20 mouse cellular contexts compared by ENCODE assay signal in the genomic region with DNA sequence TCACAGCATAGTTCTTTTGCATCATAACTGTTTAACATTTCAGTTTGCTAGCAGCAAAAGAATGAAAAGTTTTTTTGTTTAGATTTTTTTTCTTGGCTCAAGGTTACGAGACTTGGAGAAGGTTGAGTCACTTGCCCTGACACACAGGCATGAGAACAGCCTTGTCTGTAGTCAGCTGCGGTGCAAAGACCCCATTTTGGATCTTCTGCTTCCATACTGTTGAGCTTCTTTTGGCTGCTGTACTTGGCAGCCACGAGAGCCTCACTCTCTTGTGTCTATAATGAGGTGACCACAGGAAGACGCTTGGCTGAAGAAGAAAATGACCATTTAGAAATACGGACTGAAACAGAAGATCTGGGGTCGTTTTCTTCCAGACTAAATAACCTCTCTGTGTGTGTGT.
A peak's percentile ranks its signal among the peaks of the same experiment; 100 is the strongest.
DNase-seq lines count a peak whose midpoint lies in the region; ATAC-seq and TF ChIP-seq lines count a peak whose summit lies in the region.
"Had no signal": no experiment of that assay in that cellular context is flagged by ENCODE, and none has a peak within 500 bp of the region (broad histone marks: within the 10 kb centered on the region; RNA-seq: fewer than 3 reads in every experiment).

No protein-coding gene starts in this region.

- no peak overlapping the region for H3K27ac ChIP-seq in lung, embryonic 14.5 days (ENCODE audit: low read depth)
- no peak overlapping the region; the same call in 1 of the 2 replicates for H3K27ac ChIP-seq in lung, embryonic 16.5 days (ENCODE audit: low read length)
- H3K27ac ChIP-seq: embryonic facial prominence, embryonic 10.5 days; embryonic facial prominence, embryonic 12.5 days; forebrain, embryonic 13.5 days; forebrain, embryonic 15.5 days had no signal

- no peaks in the 10 kb centered on the region for H3K4me1 ChIP-seq in lung, embryonic 14.5 days (ENCODE audit: insufficient read depth)
- H3K4me1 ChIP-seq in lung, embryonic 16.5 days (replicated peaks; ENCODE audit: control insufficient read depth, insufficient read depth, low read length): peaks cover 16% of the 10 kb centered on the region

- no peak overlapping the region for H3K9ac ChIP-seq in lung, embryonic 14.5 days
- H3K9ac ChIP-seq in lung, embryonic 16.5 days (ENCODE audit: low read length): no peak overlapping the region
- H3K9ac ChIP-seq: embryonic facial prominence, embryonic 12.5 days; forebrain, embryonic 13.5 days; forebrain, embryonic 15.5 days; forebrain, postnatal 0 days had no signal

- H3K4me3 ChIP-seq in lung, embryonic 14.5 days (ENCODE audit: low read depth, low read length): no peak overlapping the region
- no peak overlapping the region for H3K4me3 ChIP-seq in lung, embryonic 16.5 days (ENCODE audit: low read length)
- H3K4me3 ChIP-seq: embryonic facial prominence, embryonic 10.5 days; embryonic facial prominence, embryonic 12.5 days; forebrain, embryonic 13.5 days; forebrain, embryonic 15.5 days had no signal

- ATAC-seq in lung, embryonic 14.5 days (ENCODE audit: insufficient read depth): no peak
- ATAC-seq in lung, embryonic 16.5 days (ENCODE audit: low read depth): peak; percentile 80
- ATAC-seq: activated CD4-positive, CD25-positive, alpha-beta regulatory T cell, adult 4 months; forebrain, embryonic 13.5 days; forebrain, embryonic 15.5 days; forebrain, postnatal 0 days; Patski had no signal

- no peaks in the 10 kb centered on the region; the same call in 1 of the 2 replicates for H3K36me3 ChIP-seq in lung, embryonic 14.5 days (ENCODE audit: insufficient read depth)
- no peaks in the 10 kb centered on the region for H3K36me3 ChIP-seq in lung, embryonic 16.5 days (ENCODE audit: control insufficient read depth, insufficient read depth, low read length)
- H3K36me3 ChIP-seq: forebrain, embryonic 15.5 days had no signal

- H3K27me3 ChIP-seq in lung, embryonic 14.5 days (ENCODE audit: insufficient read depth, low read length): no peaks in the 10 kb centered on the region
- H3K27me3 ChIP-seq in lung, embryonic 16.5 days (ENCODE audit: control insufficient read depth, insufficient read depth, low read depth, low read length): no peaks in the 10 kb centered on the region
- H3K27me3 ChIP-seq: embryonic facial prominence, embryonic 12.5 days; forebrain, embryonic 13.5 days; forebrain, embryonic 15.5 days; Patski had no signal

- TF ChIP-seq CTCF in lung, embryonic 14.5 days (IDR thresholded peaks at IDR 0.05; ENCODE audit: low read depth): no peak

- H3K4me2 ChIP-seq in lung, embryonic 14.5 days: no peak overlapping the region
- H3K4me2 ChIP-seq in lung, embryonic 16.5 days (ENCODE audit: low read depth, low read length): no peak overlapping the region
- H3K4me2 ChIP-seq: embryonic facial prominence, embryonic 12.5 days; forebrain, embryonic 13.5 days; forebrain, embryonic 15.5 days had no signal

- H3K9me3 ChIP-seq in lung, embryonic 14.5 days (ENCODE audit: low read depth, low read length): no peaks in the 10 kb centered on the region
- peaks cover 6% of the 10 kb centered on the region; the same call in 1 of the 2 replicates for H3K9me3 ChIP-seq in lung, embryonic 16.5 days (ENCODE audit: control insufficient read depth, low read length)
- H3K9me3 ChIP-seq: embryonic facial prominence, embryonic 12.5 days; forebrain, embryonic 13.5 days; forebrain, embryonic 15.5 days had no signal

- WGBS in lung, embryonic 14.5 days: 69% methylated on average over 6 of the region's 6 CpGs
- 53% methylated on average over 6 of the region's 6 CpGs for WGBS in lung, embryonic 16.5 days

- DNase-seq in lung, embryonic 14.5 days: peak; percentile 39
- no peak for DNase-seq in lung, postnatal 36 days
- DNase-seq in lung, adult 18-20 months: no peak
- DNase-seq in Muller cell, postnatal 12 days (ENCODE audit: inconsistent ontology term): peak; percentile 66
- DNase-seq: adrenal gland, adult 8-10 months; adrenal gland, postnatal 14 days; adrenal gland, postnatal 36 days; cerebellum, adult 11-12 months; cerebellum, adult 2 months; cerebellum, adult 9-10 months; cerebellum, postnatal 10 days; cerebellum, postnatal 25 days; forebrain, postnatal 0 days had no signal

Comparison
In these comparisons a context has a peak if more than half of its experiments do, and no peak if none do; other contexts are left out.
1. DNase-seq: peak in lung, embryonic 14.5 days (single experiment) and Muller cell, postnatal 12 days (single experiment); none in lung, postnatal 36 days (single experiment) and lung, adult 18-20 months (0 of 2).